Mouse (Mus musculus) liver, adult 2 months (tissue): ENCODE data around the gene Cabp1. TPM values are rescaled to one million over a fixed set of nuclear protein-coding genes. Genes with fewer than 3 reads are reported as not detected.

Experiments
- DNase-seq: peaks from one replicate; pipeline ENCODE4 v3.0.0-alpha.2; 2011; ENCODE audit warnings: low read depth, low spot score; ENCODE audit errors: extremely low read depth
- H3K27ac ChIP-seq: fragments of 200-500 bp; replicated peaks from 2 replicates; pipeline ENCODE4 v1.5.1; 2012; ENCODE audit warnings: low read depth, mild to moderate bottlenecking, control low read depth, inconsistent platforms, low read length; ENCODE audit not compliant: insufficient read depth
- H3K27me3 ChIP-seq: fragments of 200-500 bp; 2 replicates; pipeline ENCODE4 v1.6.1; 2012; ENCODE audit warnings: mild to moderate bottlenecking, moderate library complexity, low read length, inconsistent platforms; ENCODE audit not compliant: control insufficient read depth, insufficient read depth
- H3K36me3 ChIP-seq: fragments of 200-500 bp; 2 replicates; pipeline ENCODE4 v1.6.1; 2012; ENCODE audit warnings: low read length, inconsistent platforms; ENCODE audit not compliant: control insufficient read depth, insufficient read depth
- H3K4me1 ChIP-seq: fragments of 200-500 bp; 2 replicates; pipeline ENCODE4 v1.6.1; 2011; ENCODE audit warnings: low read length; ENCODE audit not compliant: control insufficient read depth, insufficient read depth
- H3K4me3 ChIP-seq: fragments of 200-500 bp; 2 replicates; pipeline ENCODE4 v1.5.1; 2011; ENCODE audit warnings: low read depth, mild to moderate bottlenecking, control low read depth, low read length, moderate library complexity; ENCODE audit not compliant: insufficient read depth
- H3K79me2 ChIP-seq: fragments of 200-500 bp; 2 replicates; pipeline ENCODE4 v1.6.1; 2012; ENCODE audit warnings: inconsistent platforms, mild to moderate bottlenecking, low read length, moderate library complexity; ENCODE audit not compliant: control insufficient read depth, insufficient read depth
- H3K9ac ChIP-seq: fragments of 200-500 bp; 2 replicates; pipeline ENCODE4 v1.6.1; 2012; ENCODE audit warnings: low read depth, mild to moderate bottlenecking, control low read depth, inconsistent platforms, low read length
- CTCF ChIP-seq: fragments of 200-500 bp; IDR thresholded peaks from 2 replicates; pipeline ENCODE4 v1.5.1; 2011; ENCODE audit warnings: low read depth, low read length, control low read depth
- POLR2A ChIP-seq: fragments of 200-500 bp; IDR thresholded peaks from 2 replicates; pipeline ENCODE4 v1.6.1; 2011; ENCODE audit warnings: low read length, control low read depth; ENCODE audit not compliant: insufficient read depth; ENCODE audit errors: extremely low read depth
- WGBS: fragments of 180-500 bp; shearing (Covaris S2); methylation state at CpG from one replicate; pipeline ENCODE4 v1.1.7; 2018; 5-methylcytosine and 5-hydroxymethylcytosine counted together
- polyA plus RNA-seq: library from polyadenylated mRNA; depleted of rRNA; stranded (reverse); fragments of >200 nt; gene quantifications from 2 replicates; pipeline ENCODE4 v1.2.3, GENCODE M21; 2012; rRNA removed
- total RNA-seq: library from RNA; depleted of rRNA; stranded (reverse); fragments of >200 nt; gene quantifications from 2 replicates; pipeline ENCODE4 v1.2.3, GENCODE M21; 2014; rRNA removed

Gene Cabp1
- total RNA-seq (0.09 TPM in 1 of 2 replicates, not detected in the other), polyA plus RNA-seq (0.07 and 0.21 TPM in 2 replicates)

- 2% methylated on average over 108 of the region's 116 CpGs for WGBS
- Histone ChIP-seq H3K4me1 (peaks cover 7% of the 10 kb centered on the region; the same call in 1 of the 2 replicates), H3K27ac (no peak within 1 kb of the TSS), H3K4me3 (peak within 1 kb of the TSS; percentile 26; the same call in 1 of the 2 replicates), H3K9ac (0 out of 2 replicates have a peak within 1 kb of the TSS, but pooled peaks have one; percentile 22), H3K27me3 (peaks cover 31% of the 10 kb centered on the region; the same call in 1 of the 2 replicates), H3K36me3 (no peaks in the 10 kb centered on the region), H3K79me2 (no peaks in the 10 kb centered on the region)
- peak; percentile 16; the same call in 1 of the 2 replicates for TF ChIP-seq CTCF
- no peak for TF ChIP-seq POLR2A
- DNase-seq: no peak
Observed at GRCm38 (mm10) chr5:115193669-115194625, at the start of gene Cabp1. TSS of gene Cabp1 (minus strand) at chr5:115194381.

GRCm38 (mm10) chr5:115240191-115240590 lies 46.0 kb upstream of the Cabp1 start:
- Histone ChIP-seq H3K27ac (no peak overlapping the region), H3K4me1 (peaks cover 7% of the 10 kb centered on the region), H3K79me2 (no peaks in the 10 kb centered on the region), H3K4me3 (no peak overlapping the region), H3K27me3 (no peaks in the 10 kb centered on the region), H3K36me3 (peaks cover 32% of the 10 kb centered on the region; the same call in 1 of the 2 replicates), H3K9ac (no peak overlapping the region)
- DNase-seq: peak; percentile 64
- TF ChIP-seq POLR2A (no peak), CTCF (no peak)
- WGBS: 45% methylated on average over 11 of the region's 11 CpGs

GRCm38 (mm10) chr5:115238729-115239195 lies 44.6 kb upstream of the Cabp1 start:
- H3K36me3 ChIP-seq: peaks cover 25% of the 10 kb centered on the region; the same call in 1 of the 2 replicates
- H3K27ac ChIP-seq: no peak overlapping the region
- 0 out of 2 replicates have a peak overlapping the region, but pooled peaks have one; percentile 83 for H3K4me3 ChIP-seq
- TF ChIP-seq POLR2A (no peak), CTCF (no peak)
- H3K79me2 ChIP-seq: no peaks in the 10 kb centered on the region
- 15% methylated on average over 11 of the region's 11 CpGs for WGBS
- H3K27me3 ChIP-seq: no peaks in the 10 kb centered on the region
- H3K4me1 ChIP-seq: peaks cover 7% of the 10 kb centered on the region
- no peak for DNase-seq
- H3K9ac ChIP-seq: no peak overlapping the region

GRCm38 (mm10) chr5:115237803-115238728 lies 43.9 kb upstream of the Cabp1 start:
- peak; percentile 79 for DNase-seq
- Histone ChIP-seq H3K4me3 (peak overlapping the region; percentile 83), H3K27me3 (no peaks in the 10 kb centered on the region), H3K27ac (peak overlapping the region; percentile 42), H3K79me2 (no peaks in the 10 kb centered on the region), H3K4me1 (peaks cover 7% of the 10 kb centered on the region), H3K36me3 (peaks cover 19% of the 10 kb centered on the region; the same call in 1 of the 2 replicates), H3K9ac (peak overlapping the region; percentile 89)
- under 1% methylated on average over 88 of the region's 88 CpGs for WGBS
- no peak for TF ChIP-seq CTCF
- peak; percentile 64; the same call in 1 of the 2 replicates for TF ChIP-seq POLR2A

GRCm38 (mm10) chr5:115235786-115236263 lies 41.6 kb upstream of the Cabp1 start, which contains the start of gene Pop5:
TSS of gene Pop5 (plus strand) at chr5:115235836.
- no peaks in the 10 kb centered on the region for H3K79me2 ChIP-seq
- WGBS: 6% methylated on average over 21 of the region's 21 CpGs

More at GRCm38 (mm10) chr5:115235786-115236263, 41.6 kb upstream of the Cabp1 start, which contains the start of gene Pop5:
- H3K27me3 ChIP-seq: no peaks in the 10 kb centered on the region
- H3K27ac ChIP-seq: no peak within 1 kb of the TSS
- H3K36me3 ChIP-seq: peaks cover 3% of the 10 kb centered on the region; the same call in 1 of the 2 replicates
- peak; percentile 33 for DNase-seq
- TF ChIP-seq CTCF: peak; percentile 95
- no peak for TF ChIP-seq POLR2A
- H3K4me1 ChIP-seq: peaks cover 7% of the 10 kb centered on the region
- H3K9ac ChIP-seq: peak within 1 kb of the TSS; percentile 42
- H3K4me3 ChIP-seq: peak within 1 kb of the TSS; percentile 40
